Mouse (Mus musculus) MEL (cell line): ENCODE data around the gene Rabep2. TPM values are rescaled to one million over a fixed set of nuclear protein-coding genes. Genes with fewer than 3 reads are reported as not detected.

Experiments used
- DNase-seq: peaks from one replicate; pipeline ENCODE4 v3.0.0; 2011; ENCODE audit warnings: low read depth, low spot score
- H3K27ac ChIP-seq: 2 replicates; pipeline ENCODE4 v1.5.1; 2012; ENCODE audit warnings: low read depth, mild to moderate bottlenecking, control low read depth, low read length, moderate library complexity; ENCODE audit not compliant: control insufficient read depth
- H3K27me3 ChIP-seq, 2 experiments: fragments of 150-350 bp in 1 of 2; sonication (generic) in 1 of 2; 2 replicates each; pipeline ENCODE4 v1.6.1; 2012; ENCODE audit warnings: low read length in 2 of 2, mild to moderate bottlenecking in 2 of 2, improper control_type of control experiment in 1 of 2, moderate library complexity in 1 of 2; ENCODE audit not compliant: insufficient read depth in 2 of 2, control insufficient read depth in 1 of 2
- H3K36me3 ChIP-seq, 2 experiments: 2 replicates each; pipeline ENCODE4 v1.6.1; 2012 to 2014; ENCODE audit warnings: low read length in 2 of 2, improper control_type of control experiment in 1 of 2, inconsistent platforms in 1 of 2, mild to moderate bottlenecking in 1 of 2; ENCODE audit not compliant: insufficient read depth in 2 of 2, control insufficient read depth in 1 of 2
- H3K4me1 ChIP-seq, 2 experiments: fragments of 150-350 bp in 1 of 2; sonication (generic) in 1 of 2; 2 replicates each; pipeline ENCODE4 v1.6.1; 2012; ENCODE audit warnings: low read length in 2 of 2, improper control_type of control experiment in 1 of 2, mild to moderate bottlenecking in 1 of 2; ENCODE audit not compliant: insufficient read depth in 2 of 2, control insufficient read depth in 1 of 2
- H3K4me3 ChIP-seq, 2 experiments: fragments of 150-350 bp in 1 of 2; sonication (generic) in 1 of 2; 2 replicates each; pipeline ENCODE4 v1.5.1; 2012; ENCODE audit warnings: low read depth in 2 of 2, low read length in 2 of 2, mild to moderate bottlenecking in 2 of 2, moderate library complexity in 2 of 2, control low read depth in 1 of 2, improper control_type of control experiment in 1 of 2; ENCODE audit not compliant: control insufficient read depth in 1 of 2, insufficient read depth in 1 of 2
- H3K79me2 ChIP-seq: 2 replicates; pipeline ENCODE4 v1.6.1; 2012; ENCODE audit warnings: mild to moderate bottlenecking, low read length, moderate library complexity; ENCODE audit not compliant: control insufficient read depth, poor library complexity, insufficient read depth
- H3K9ac ChIP-seq: 2 replicates; pipeline ENCODE4 v1.6.1; 2012; ENCODE audit warnings: low read depth, mild to moderate bottlenecking, control low read depth, low read length, moderate library complexity; ENCODE audit not compliant: control insufficient read depth, poor library complexity, severe bottlenecking
- H3K9me3 ChIP-seq: fragments of 150-350 bp; sonication (generic); replicated peaks from 2 replicates; pipeline ENCODE4 v1.6.1; 2012; ENCODE audit warnings: mild to moderate bottlenecking, low read length, improper control_type of control experiment, moderate library complexity; ENCODE audit not compliant: insufficient read depth
- E2F4 ChIP-seq: IDR thresholded peaks from 2 replicates; pipeline ENCODE4 v1.6.1; 2011; ENCODE audit warnings: low read depth, low read length, improper control_type of control experiment, borderline replicate concordance
- ELF1 ChIP-seq: IDR thresholded peaks from 2 replicates; pipeline ENCODE4 v1.6.1; 2014; ENCODE audit warnings: low read depth, mild to moderate bottlenecking, inconsistent platforms, low read length, improper control_type of control experiment, moderate library complexity
- GATA1 ChIP-seq: IDR thresholded peaks from 2 replicates; pipeline ENCODE4 v1.6.1; 2011; ENCODE audit warnings: low read depth, low read length, improper control_type of control experiment
- JUND ChIP-seq: IDR thresholded peaks from 2 replicates; pipeline ENCODE4 v1.6.1; 2011; ENCODE audit warnings: low read depth, mild to moderate bottlenecking, improper control_type of control experiment, low read length
- MAZ ChIP-seq: IDR thresholded peaks from 2 replicates; pipeline ENCODE4 v1.6.1; 2012; ENCODE audit warnings: low read depth, mild to moderate bottlenecking, inconsistent platforms, low read length, improper control_type of control experiment
- MEF2A ChIP-seq: IDR thresholded peaks from 2 replicates; pipeline ENCODE4 v1.6.1; 2014; ENCODE audit warnings: low read depth, mild to moderate bottlenecking, inconsistent platforms, low read length, improper control_type of control experiment; ENCODE audit not compliant: poor library complexity, insufficient replicate concordance, severe bottlenecking; ENCODE audit errors: extremely low read depth
- MYC ChIP-seq: IDR thresholded peaks from 2 replicates; pipeline ENCODE4 v1.6.1; 2011; ENCODE audit warnings: low read depth, mild to moderate bottlenecking, low read length, improper control_type of control experiment, moderate library complexity
- NELFE ChIP-seq: IDR thresholded peaks from 2 replicates; pipeline ENCODE4 v1.6.1; 2011; ENCODE audit warnings: low read depth, low read length, improper control_type of control experiment
- POLR2AphosphoS2 ChIP-seq: IDR thresholded peaks from 2 replicates; pipeline ENCODE4 v1.6.1; 2011; ENCODE audit warnings: low read length, improper control_type of control experiment
- RAD21 ChIP-seq: IDR thresholded peaks from 2 replicates; pipeline ENCODE4 v1.6.1; 2011; ENCODE audit warnings: mild to moderate bottlenecking, low read depth, low read length, improper control_type of control experiment
- ZKSCAN1 ChIP-seq: IDR thresholded peaks from 2 replicates; pipeline ENCODE4 v1.6.1; 2012; ENCODE audit warnings: low read depth, mild to moderate bottlenecking, inconsistent platforms, low read length, improper control_type of control experiment, moderate library complexity
- ZMIZ1 ChIP-seq: IDR thresholded peaks from 2 replicates; pipeline ENCODE4 v1.6.1; 2012; ENCODE audit warnings: low read depth, mild to moderate bottlenecking, inconsistent platforms, low read length, improper control_type of control experiment, moderate library complexity
- polyA plus RNA-seq, 2 experiments: library from polyadenylated mRNA; stranded (reverse) in 1 of 2; unstranded in 1 of 2; fragments of >175 nt in 1 of 2; fragments of >200 nt in 1 of 2; gene quantifications; 2 replicates each; pipeline versions ENCODE4 v1.2.1 to v1.2.4; 2012; ENCODE audit warnings: low replicate concordance in 2 of 2, low read depth in 1 of 2; ENCODE audit not compliant: insufficient read length in 2 of 2, insufficient read depth in 1 of 2, missing spikeins in 1 of 2
- total RNA-seq: library from RNA; depleted of rRNA; stranded (reverse); fragments of 300-350 nt; gene quantifications from 2 replicates; pipeline ENCODE4 v1.2.3, GENCODE M21; 2012

Gene Rabep2
- total and polyA plus RNA-seq, 3 experiments: 12.9 to 16.2 TPM; not detected in 1

GRCm38 (mm10) chr7:126448481-126448880, 19.9 kb downstream of the Rabep2 start:
- Histone ChIP-seq H3K27ac (no peak overlapping the region), H3K9ac (no peak overlapping the region), H3K36me3 (no peaks in the 10 kb centered on the region), H3K9me3 (no peaks in the 10 kb centered on the region), H3K79me2 (no peaks in the 10 kb centered on the region), H3K4me1 (no peaks in the 10 kb centered on the region; a peak in 1 of 4 replicates), H3K4me3 (no peak overlapping the region), H3K27me3 (no peaks in the 10 kb centered on the region)
- no peak for TF ChIP-seq ZKSCAN1
- DNase-seq: no peak

DNA sequence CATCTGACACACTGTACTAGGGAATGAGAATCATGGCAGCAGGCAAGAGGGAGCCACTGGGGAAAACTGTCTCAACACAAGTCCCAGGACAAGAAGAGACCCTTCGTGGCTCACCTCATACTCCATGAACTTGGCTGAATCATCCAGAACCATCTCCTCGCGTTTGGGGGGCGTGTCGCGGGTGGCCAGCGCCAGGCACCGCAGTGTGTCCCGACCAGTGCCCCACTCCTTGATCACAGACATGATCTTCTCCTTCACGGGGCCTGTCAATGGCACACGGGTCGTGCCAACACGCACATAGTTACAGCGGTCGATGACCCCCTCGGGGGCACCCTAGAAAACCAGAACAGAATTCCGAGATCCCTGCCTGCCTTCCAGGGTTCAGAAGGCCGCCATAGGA, 21.4 kb downstream of the Rabep2 start:
- TF ChIP-seq GATA1 (no peak), NELFE (no peak), POLR2AphosphoS2 (no peak), MEF2A (no peak), MYC (no peak), JUND (no peak), MAZ (no peak), E2F4 (no peak), ZMIZ1 (no peak), ZKSCAN1 (no peak)

DNA sequence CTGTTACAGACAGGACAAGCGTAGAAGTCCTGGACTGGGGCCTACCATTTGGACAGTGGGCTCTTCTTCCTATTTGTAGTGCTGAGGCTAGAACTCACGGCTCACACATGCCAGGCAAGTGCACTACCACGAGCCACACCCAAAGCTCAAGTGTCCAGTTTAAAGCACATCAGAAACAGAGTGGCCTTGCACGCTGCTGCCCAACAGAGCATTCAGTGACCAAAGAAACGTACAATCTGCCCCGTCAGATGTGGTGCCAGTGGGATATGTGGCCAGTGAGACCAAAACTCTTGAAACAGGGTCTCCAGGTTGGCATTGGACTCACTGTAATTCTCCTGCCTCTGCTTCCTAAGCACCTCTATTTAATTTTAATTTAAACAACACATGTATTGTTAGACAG, 22.1 kb downstream of the Rabep2 start:
- Histone ChIP-seq H3K9ac (no peak overlapping the region), H3K79me2 (no peaks in the 10 kb centered on the region), H3K4me1 (peaks cover 2 to 5% of the 10 kb centered on the region in 2 experiments; a peak in 3 of 4 replicates), H3K9me3 (no peaks in the 10 kb centered on the region), H3K27me3 (no peaks in the 10 kb centered on the region), H3K4me3 (no peak overlapping the region), H3K27ac (no peak overlapping the region), H3K36me3 (no peaks in the 10 kb centered on the region; a peak in 1 of 4 replicates)
- no peak for TF ChIP-seq RAD21
- no peak for TF ChIP-seq ELF1
- no peak for DNase-seq

More for the DNA sequence above, 21.4 kb downstream of the Rabep2 start:
- no peak for DNase-seq
- Histone ChIP-seq H3K4me1 (peaks cover 0 to 5% of the 10 kb centered on the region in 2 experiments; a peak in 2 of 4 replicates), H3K27me3 (no peaks in the 10 kb centered on the region), H3K4me3 (no peak overlapping the region), H3K9me3 (no peaks in the 10 kb centered on the region), H3K27ac (no peak overlapping the region), H3K9ac (no peak overlapping the region), H3K36me3 (no peaks in the 10 kb centered on the region), H3K79me2 (no peaks in the 10 kb centered on the region)
